Mouse (Mus musculus) large intestine, adult 2 months (tissue): ENCODE data around the gene Llgl2. TPM values are rescaled to one million over a fixed set of nuclear protein-coding genes. Genes with fewer than 3 reads are reported as not detected.

ENCODE experiments used
- DNase-seq: peaks from one replicate; pipeline ENCODE4 v3.0.0-alpha.2; 2012; ENCODE audit warnings: low read depth, low spot score
- WGBS: fragments of 180-500 bp; shearing (Covaris S2); methylation state at CpG from one replicate; pipeline ENCODE4 v1.1.7; 2018; 5-methylcytosine and 5-hydroxymethylcytosine counted together
- polyA plus RNA-seq: library from polyadenylated mRNA; depleted of rRNA; stranded (reverse); fragments of >200 nt; gene quantifications from 2 replicates; pipeline ENCODE4 v1.2.3, GENCODE M21; 2012; rRNA removed

Llgl2 gene
- 191 and 194 TPM in 2 replicates for polyA plus RNA-seq

- WGBS, result under 1% methylated on average over 87 of the region's 87 CpGs
- DNase-seq, result peak; percentile 92
These were observed at the start of gene Llgl2 for GRCm38 (mm10) chr11:115823774-115824740. TSS of gene Llgl2 (plus strand) at chr11:115824049.

- WGBS, result 62% methylated on average over 4 of the region's 4 CpGs
- DNase-seq, result no peak
These were observed 49.2 kb upstream of the Llgl2 start for GRCm38 (mm10) chr11:115774653-115775052.

DNA sequence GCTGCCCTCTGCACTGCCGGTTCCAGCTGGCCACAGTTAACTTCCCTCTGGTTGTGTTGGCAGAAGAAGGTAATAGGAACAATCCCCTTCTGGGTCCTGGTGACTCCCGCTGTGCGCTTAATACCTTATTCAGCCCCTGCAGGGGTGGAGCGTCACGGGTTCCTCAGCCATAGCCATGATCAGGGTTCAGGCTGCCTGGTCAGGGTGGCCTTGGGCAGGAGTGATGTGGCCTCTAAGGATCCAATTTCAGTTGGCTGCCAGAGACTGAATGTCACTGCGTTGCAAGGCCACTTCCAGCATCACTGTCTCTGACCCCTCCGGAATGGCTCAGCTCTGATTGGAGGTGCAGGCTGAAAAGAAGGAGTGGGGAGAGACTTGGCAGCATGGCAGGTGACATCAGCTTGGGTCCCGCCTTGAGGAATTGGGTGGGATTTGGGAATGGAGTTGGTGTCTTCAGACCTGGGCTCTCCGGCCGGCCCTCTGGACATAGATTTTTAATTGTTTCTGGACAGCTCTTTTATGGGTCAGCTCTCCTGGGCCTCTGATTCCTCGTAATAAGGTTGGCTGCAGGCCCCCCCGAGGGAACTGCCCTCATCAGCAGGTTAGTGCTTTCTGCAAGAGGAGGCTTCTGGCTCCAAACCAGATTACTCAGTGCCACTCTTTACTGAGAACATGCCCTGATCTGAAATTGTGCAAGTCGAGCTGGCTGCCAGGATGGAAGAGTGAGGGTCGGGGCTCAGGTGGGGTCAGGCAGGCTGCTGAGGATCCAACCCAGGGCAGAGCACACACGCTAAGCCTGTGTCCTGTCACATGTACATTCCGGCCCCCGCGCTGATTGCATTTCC, 47.8 kb upstream of the Llgl2 start:
- WGBS, result 65% methylated on average over 18 of the region's 18 CpGs
- DNase-seq, result no peak

GRCm38 (mm10) chr11:115776954-115777353, 46.9 kb upstream of the Llgl2 start:
- WGBS, result 61% methylated on average over 9 of the region's 9 CpGs
- DNase-seq, result no peak

GRCm38 (mm10) chr11:115777487-115778335, 46.1 kb upstream of the Llgl2 start:
- no peak for DNase-seq
- WGBS, result 58% methylated on average over 17 of the region's 17 CpGs

DNA sequence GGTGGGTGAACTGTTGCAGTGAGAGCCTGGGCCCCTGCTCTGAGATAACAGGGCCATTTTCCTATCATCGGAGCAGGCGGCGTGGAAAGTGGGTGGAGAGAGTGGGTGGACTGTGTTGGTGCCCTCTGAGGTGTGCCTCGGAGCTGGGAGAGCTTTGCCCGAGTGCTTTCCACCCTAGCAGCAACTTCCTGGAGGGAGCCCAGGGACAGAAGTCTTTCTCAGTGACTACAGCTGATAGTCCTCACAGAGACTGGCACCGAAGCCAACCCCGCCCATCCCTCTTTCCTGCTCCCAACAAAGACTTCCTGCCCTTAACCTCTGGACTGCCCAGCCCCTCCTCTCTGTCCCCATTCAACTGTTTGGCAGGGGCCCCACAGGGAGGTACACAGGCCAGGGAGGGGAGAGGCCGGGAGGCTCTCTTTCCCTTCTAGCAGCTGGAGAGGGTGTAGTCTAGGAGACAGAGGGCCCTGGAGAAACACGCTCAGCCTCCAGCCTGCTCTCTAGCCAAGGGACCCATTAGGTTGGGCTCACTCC, 44.7 kb upstream of the Llgl2 start:
- peak; percentile 94 for DNase-seq
- WGBS, result 6% methylated on average over 9 of the region's 9 CpGs

DNA sequence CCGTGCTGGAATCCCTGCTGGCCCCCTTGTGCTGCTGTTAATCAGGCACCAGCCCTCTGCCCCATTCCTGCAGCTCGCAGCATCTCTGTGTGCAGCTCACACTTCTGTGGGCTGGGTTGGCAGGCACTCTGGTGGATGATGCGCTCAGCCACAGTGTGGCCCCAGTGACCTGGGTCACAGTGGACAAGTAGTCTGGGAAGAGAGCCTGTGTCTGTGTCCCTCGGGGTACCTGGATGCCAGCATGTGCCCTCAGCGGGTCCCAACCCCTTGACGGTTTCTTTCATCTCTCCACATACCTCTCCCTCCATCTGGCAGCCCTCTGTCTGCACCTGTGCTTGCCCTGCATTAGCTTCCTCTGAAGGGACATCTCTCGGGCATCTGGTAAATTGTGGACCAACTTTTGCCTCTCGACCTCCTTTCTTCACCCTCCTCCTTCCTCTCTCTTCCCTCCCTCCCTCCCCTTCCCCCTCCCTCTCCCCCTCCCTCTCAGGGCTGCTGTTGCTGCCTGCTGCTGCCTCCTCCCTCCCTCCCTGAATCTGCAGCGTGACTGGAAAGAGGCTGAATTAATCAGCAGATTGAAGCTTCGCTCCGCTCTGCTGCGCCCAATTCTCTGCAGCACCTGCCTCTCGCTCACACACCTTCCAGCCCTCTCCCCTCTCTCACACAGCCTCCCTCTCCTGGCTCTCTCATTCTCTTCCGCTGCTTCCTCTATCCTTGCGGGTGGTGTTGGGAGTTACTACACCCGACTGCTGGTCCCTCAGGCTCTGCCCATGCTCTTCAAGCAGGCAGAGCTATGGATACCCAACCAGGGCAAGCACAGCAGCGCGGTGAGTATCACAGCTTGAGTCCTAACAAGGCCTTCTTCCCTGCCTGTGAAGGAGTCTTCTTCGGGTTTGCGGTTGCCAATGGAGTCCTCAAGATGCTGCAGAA, 43.4 kb upstream of the Llgl2 start:
- 47% methylated on average over 20 of the region's 20 CpGs for WGBS
- no peak for DNase-seq

DNA sequence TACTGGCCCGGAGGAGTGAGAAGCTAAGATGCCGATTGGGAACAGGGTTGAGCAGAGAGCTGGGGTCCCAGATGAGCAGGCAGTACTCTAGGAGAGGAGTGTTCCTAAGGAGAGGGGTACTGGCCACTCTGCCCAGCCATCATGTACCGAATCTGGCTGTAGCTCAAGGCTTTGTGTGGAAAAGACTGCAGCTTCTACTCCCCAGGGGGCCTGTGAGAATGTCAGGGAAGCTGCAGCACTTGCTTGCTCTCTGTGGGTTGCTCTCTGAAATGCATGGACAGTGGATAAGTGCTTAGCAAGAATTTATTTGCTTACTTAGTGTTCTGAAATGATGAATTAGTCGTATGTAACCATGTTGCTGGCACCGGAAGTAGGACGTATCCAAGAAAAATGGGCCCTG, 37.4 kb upstream of the Llgl2 start:
- 81% methylated on average over 6 of the region's 6 CpGs for WGBS
- no peak for DNase-seq

GRCm38 (mm10) chr11:115789787-115790186, 34.1 kb upstream of the Llgl2 start:
- DNase-seq, result no peak
- WGBS, result 95% methylated on average over 7 of the region's 7 CpGs

GRCm38 (mm10) chr11:115791919-115792318, 31.9 kb upstream of the Llgl2 start:
- WGBS, result 94% methylated on average over 16 of the region's 16 CpGs
- no peak for DNase-seq

DNA sequence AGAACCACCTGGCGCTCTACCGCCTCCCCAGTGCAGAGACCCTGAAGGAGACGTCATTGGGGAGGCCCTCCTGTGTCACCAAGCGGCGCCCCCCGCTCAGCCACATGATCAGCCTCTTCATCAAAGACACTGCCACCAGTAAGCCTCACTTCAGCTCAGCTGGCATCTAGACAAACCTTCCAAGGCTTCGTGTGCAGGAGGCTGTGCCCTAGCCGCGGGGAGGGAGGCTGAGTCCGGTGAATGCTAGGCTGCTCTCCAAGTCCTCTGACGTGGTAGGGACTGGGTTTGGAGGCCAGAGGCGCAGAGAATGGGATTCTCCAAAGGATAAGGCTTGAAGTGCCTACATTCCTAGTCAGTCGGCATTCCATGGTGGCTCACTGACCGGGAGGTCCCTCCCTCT, 31.5 kb upstream of the Llgl2 start:
- no peak for DNase-seq
- WGBS, result 89% methylated on average over 14 of the region's 14 CpGs

GRCm38 (mm10) chr11:115796898-115797297, 27.0 kb upstream of the Llgl2 start:
- no peak for DNase-seq

DNA sequence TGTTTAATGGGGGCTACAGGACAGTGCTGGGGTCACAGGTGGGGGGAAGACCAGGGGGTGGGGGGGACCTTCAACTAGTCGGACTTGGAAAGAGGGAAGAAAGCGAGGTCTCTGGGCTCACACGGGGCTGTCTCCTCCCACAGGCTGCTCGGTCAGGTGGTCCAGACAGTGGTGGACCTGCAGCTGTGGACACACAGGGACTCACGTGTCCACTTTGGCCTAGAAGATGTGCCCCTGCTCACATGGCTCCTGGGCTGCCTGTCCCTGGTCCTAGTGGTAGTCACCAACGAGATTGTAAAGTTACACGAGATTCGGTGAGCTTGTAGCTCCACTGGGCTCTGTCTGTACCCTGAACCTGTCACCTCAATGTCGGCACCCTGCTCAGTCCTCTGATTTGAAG, 26.2 kb upstream of the Llgl2 start:
- WGBS, result 61% methylated on average over 9 of the region's 9 CpGs
- no peak for DNase-seq

More at GRCm38 (mm10) chr11:115796898-115797297, 27.0 kb upstream of the Llgl2 start:
- 76% methylated on average over 15 of the region's 15 CpGs for WGBS

DNA sequence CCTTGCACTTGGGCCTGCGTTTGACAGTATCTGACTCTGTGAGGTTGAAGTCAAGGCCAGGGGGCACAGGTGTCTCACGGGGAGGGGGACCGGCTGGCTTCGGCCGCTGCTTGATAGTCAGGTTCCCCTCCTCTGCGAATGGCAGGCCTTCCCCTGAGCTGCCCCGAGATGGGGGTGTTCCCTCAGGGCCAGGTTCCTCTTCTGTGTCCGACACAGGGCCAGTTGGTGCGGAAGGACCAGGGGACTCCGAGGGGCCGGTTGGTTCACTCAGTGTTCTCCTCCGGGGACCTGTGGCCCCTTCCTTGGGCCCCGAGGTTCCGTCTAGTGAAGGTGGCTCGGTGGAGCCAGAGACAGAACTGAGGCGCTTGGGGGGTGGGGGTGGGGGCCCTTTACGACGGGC, 22.9 kb upstream of the Llgl2 start:
- no peak for DNase-seq
- 90% methylated on average over 18 of the region's 18 CpGs for WGBS

- no peak for DNase-seq
- WGBS, result 79% methylated on average over 24 of the region's 24 CpGs
These were observed 20.7 kb upstream of the Llgl2 start for GRCm38 (mm10) chr11:115803072-115803709.

GRCm38 (mm10) chr11:115805005-115805404, 18.8 kb upstream of the Llgl2 start:
- DNase-seq, result no peak
- WGBS, result 95% methylated on average over 7 of the region's 7 CpGs

GRCm38 (mm10) chr11:115806154-115806553, 17.7 kb upstream of the Llgl2 start:
- no peak for DNase-seq
- WGBS, result 84% methylated on average over 10 of the region's 10 CpGs

GRCm38 (mm10) chr11:115807306-115807705, 16.5 kb upstream of the Llgl2 start:
- no peak for DNase-seq
- 96% methylated on average over 6 of the region's 6 CpGs for WGBS
